Mouse (Mus musculus): ENCODE measurements around the gene Gm10803. TPM values are rescaled to one million over a fixed set of nuclear protein-coding genes. Genes with fewer than 3 reads are reported as not detected.
"Not testable (repeated sequence)": the region's sequence is repeated elsewhere in the genome, so short reads cannot be mapped to it uniquely, and the experiment has no call there.

Gm10803 gene
- total RNA-seq (2021), result not detected
- long read RNA-seq, experiment 1, result 0 reads
- long read RNA-seq, experiment 2, result 0 reads

DNA sequence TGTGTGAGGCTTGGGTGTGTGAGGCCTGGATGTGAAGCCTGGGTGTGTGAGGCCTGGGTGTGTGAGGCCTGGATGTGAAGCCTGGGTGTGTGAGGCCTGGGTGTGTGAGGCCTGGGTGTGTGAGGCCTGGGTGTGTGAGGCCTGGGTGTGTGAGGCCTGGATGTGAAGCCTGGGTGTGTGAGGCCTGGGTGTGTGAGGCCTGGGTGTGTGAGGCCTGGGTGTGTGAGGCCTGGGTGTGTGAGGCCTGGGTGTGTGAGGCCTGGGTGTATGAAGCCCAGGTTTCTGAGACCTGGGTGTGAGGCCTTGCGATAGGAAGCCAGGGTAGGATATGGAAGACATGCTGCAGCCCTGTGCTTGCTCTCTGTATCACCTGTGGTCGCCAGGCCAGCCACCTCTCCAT, at the start of gene Gm10803:
Gm10803 (plus strand) TSS at position 301 of the 400 bp plus-strand sequence.
- DNase-seq, result not testable (repeated sequence)

DNA sequence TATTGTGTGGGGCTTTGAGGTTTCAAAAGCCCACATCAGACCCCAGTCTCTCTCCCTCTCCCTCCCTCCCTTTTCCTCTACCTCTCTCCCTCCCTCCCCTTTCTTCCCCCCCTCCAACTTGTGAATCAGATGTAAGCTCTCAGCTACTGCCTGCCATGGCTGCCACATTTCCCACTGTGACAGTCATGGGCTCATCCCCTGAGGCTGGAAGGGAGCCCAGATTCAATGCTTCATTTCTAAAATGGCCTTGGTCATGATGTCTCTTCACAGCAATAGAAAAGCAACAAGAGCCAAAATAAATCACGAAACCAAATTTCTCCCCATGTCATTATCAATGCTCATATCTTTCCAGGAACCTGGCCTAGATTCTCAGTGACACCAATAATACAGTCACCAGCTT, 49.5 kb upstream of the Gm10803 start:
- DNase-seq, result no peak
- intact Hi-C loops (cut with DNase I; ENCODE audit: low total_unique reads), result no loop called here

More for the DNA sequence above, at the start of gene Gm10803:
- intact Hi-C loops (cut with DNase I; ENCODE audit: low total_unique reads), result not testable (repeated sequence)

DNA sequence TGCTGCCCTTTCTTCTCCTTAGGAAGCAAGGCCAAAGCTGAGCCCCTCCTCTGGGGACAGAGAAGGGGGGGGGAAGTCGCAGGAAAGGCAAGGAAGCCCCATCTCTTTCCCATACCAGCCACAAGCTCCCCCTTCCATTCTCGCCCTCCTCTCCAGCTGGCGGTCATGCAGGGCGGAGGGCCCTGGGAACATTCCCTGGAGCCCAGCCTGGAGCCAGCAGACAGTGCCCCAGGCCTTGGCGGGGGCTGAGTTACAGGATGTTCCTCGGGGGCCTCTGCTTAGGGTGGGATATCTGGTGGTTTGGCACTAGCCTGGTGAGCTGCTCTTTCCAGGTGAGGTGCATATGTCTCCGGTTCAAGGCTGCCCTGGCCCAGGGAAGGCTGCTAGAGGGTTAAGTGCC, 48.2 kb upstream of the Gm10803 start:
- intact Hi-C loops (cut with DNase I; ENCODE audit: low total_unique reads), result no loop called here
- DNase-seq, result no peak

GRCm38 (mm10) chr2:93515246-93515645, 45.1 kb upstream of the Gm10803 start:
- intact Hi-C loops (cut with DNase I; ENCODE audit: low total_unique reads), result no loop called here
- DNase-seq, result no peak

DNA sequence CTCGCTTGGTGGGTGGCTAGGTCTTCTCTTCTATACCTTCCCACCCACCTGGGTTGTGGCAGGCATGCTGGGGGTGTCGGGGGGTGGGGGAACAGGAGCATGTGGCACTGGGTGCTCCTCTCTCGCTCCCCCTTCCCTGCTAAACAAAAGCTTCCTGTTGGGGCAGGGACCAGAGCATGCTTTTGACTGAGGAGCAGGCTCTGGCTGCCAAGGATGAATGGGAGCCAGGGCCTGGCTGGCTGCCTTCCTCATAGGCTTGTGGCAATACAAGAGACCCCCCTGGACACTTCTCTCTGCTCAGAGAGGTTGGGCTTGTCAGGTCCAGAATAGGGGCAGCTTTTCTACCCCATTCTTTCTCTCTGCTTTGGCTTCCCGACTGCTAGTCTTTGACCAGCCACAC, 39.3 kb upstream of the Gm10803 start:
- intact Hi-C loops (cut with DNase I; ENCODE audit: low total_unique reads), result no loop called here

GRCm38 (mm10) chr2:93521571-93521970, 38.8 kb upstream of the Gm10803 start:
- intact Hi-C loops (cut with DNase I; ENCODE audit: low total_unique reads), result no loop called here
- DNase-seq, result no peak

More for the DNA sequence above, 39.3 kb upstream of the Gm10803 start:
- DNase-seq, result peak; percentile 28

DNA sequence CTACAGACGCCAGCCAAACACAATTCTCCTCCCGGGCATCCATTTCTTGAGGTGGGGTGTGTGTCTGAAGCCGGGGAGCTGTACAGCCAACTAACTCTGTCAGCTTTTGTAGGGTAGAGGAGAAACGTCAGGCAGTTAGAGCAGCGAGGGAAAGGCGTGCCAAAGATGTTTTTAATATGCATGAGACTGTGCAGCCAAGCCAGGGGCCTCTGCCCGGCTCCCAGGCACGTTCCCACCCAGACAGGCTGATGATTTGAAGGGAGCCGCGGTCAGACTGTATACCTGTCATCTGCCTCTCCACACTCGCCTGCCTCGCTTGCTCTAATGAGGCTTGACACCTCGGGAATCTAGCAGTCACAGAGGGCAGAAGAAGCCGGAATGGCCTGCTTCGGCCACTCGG, 38.4 kb upstream of the Gm10803 start:
- intact Hi-C loops (cut with DNase I; ENCODE audit: low total_unique reads), result no loop called here

GRCm38 (mm10) chr2:93525033-93525762, 35.2 kb upstream of the Gm10803 start:
- intact Hi-C loops (cut with DNase I; ENCODE audit: low total_unique reads), result no loop called here
- DNase-seq, result no peak

More for the DNA sequence above, 38.4 kb upstream of the Gm10803 start:
- DNase-seq, result no peak

GRCm38 (mm10) chr2:93529602-93530001, 30.8 kb upstream of the Gm10803 start:
- no peak for DNase-seq
- intact Hi-C loops (cut with DNase I; ENCODE audit: low total_unique reads), result no loop called here

DNA sequence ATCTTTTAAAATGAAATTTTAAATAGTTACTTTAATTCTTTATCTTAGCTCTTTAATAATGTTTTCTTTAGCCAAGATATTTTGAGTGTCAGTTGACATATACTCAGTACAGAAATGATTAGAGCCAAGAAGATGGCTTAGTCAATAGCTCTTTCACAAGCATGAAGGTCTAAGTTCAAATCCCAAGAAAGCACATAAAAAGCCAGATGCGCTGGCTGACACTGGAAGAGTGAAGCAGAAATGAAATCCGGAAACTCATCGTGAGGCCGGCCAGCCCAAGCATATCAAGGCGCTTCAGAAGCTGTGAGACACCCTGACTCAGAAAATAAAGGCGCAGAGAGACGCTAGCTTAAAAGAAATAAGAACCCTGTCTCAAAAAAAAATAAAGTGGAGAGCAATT, 26.5 kb upstream of the Gm10803 start:
- intact Hi-C loops (cut with DNase I; ENCODE audit: low total_unique reads), result no loop called here
- no peak for DNase-seq

- DNase-seq, result no peak
- intact Hi-C loops (cut with DNase I; ENCODE audit: low total_unique reads), result no loop called here
These were observed 22.9 kb upstream of the Gm10803 start for GRCm38 (mm10) chr2:93537385-93537967.

DNA sequence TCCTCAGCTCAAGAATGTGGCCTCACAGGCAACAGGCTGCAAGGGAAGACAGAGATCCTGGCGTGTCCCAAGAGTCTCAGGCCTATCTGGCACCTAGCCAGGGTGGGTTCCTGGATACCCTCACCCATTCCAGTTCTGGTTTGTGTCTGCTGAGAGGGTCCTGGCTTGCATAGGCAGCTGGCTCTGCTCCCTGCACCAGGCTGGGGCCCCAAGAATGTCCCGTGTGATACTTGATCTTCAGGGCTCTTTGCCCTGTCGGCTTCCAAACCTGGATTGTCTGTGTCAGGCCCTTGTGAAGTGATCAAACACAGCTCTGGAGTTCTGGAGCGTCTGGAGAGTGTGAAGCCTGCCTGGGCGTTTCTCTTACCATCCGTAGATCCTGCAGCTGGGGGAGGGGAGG, 22.2 kb upstream of the Gm10803 start:
- no peak for DNase-seq
- intact Hi-C loops (cut with DNase I; ENCODE audit: low total_unique reads), result no loop called here

DNA sequence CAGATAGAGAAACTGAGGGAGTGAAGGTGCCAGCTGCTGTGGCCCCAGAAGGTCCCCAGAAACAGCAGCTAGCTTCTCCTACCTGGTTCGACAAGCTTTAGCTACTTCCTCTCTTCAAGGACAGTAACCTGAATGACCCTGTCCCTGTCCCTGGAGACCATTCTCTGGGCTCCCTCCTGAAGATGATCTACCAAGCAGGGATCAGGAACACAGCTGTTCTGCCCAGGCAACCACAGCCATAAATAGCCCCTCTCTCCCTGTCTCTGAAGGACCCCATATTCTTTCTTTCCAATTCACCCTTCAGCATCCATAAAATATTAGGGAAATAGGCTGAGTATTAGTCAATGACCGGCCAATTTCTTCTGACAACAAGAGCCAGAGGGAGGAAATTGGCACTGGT, 18.6 kb upstream of the Gm10803 start:
- intact Hi-C loops (cut with DNase I; ENCODE audit: low total_unique reads), result no loop called here
- no peak for DNase-seq

GRCm38 (mm10) chr2:93552676-93553521, 7.5 kb upstream of the Gm10803 start:
- intact Hi-C loops (cut with DNase I; ENCODE audit: low total_unique reads), result no loop called here

GRCm38 (mm10) chr2:93553905-93554304, 6.5 kb upstream of the Gm10803 start:
- intact Hi-C loops (cut with DNase I; ENCODE audit: low total_unique reads), result no loop called here
- DNase-seq, result no peak

More at GRCm38 (mm10) chr2:93552676-93553521, 7.5 kb upstream of the Gm10803 start:
- DNase-seq, result no peak

DNA sequence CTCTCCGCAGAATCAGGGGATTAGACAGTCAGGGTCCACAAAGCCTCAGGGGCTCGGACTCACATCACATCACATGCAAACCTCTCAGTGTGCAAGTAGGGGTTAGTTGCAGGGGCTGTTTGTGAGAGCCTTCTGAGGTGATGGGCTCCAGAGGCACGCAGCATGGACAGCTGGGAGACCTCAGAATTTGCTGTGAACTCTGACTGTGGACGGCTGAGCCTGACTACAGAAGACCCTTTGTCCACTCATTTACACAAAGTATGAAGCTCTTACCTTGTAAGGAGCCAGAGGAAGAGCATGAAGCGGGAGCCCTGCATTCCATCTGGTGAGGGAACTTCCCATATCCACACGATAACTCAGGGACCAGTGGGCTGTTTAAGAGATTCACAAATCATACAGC, 5.3 kb downstream of the Gm10803 start:
- intact Hi-C loops (cut with DNase I; ENCODE audit: low total_unique reads), result no loop called here
- DNase-seq, result no peak

DNA sequence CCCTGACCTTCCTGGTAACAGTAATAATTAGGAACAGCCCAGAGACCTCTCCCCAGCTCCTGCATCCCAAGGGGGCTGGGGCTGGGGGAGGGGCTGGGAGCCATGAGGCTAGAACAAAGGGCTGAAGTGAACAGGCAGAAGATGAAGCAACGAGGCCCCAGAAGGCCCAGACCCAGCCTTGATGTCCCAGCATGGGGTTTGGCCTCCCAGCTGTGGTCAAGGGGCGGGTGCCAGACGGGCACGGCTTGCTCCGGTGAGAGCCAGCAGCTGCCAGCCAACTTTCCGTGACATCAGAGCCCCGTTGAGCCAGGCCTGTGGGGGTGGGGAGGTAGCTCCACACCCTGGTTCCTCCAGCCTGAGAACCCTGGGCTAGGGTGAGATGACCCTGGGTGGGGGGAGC, 7.3 kb downstream of the Gm10803 start:
- DNase-seq, result peak; percentile 82
- intact Hi-C loops (cut with DNase I; ENCODE audit: low total_unique reads), result no loop called here

- intact Hi-C loops (cut with DNase I; ENCODE audit: low total_unique reads), result no loop called here
- DNase-seq, result peak; percentile 19
These were observed 12.2 kb downstream of the Gm10803 start for GRCm38 (mm10) chr2:93572565-93572964.

GRCm38 (mm10) chr2:93581271-93581670, 20.9 kb downstream of the Gm10803 start:
- intact Hi-C loops (cut with DNase I; ENCODE audit: low total_unique reads), result no loop called here
- no peak for DNase-seq

DNA sequence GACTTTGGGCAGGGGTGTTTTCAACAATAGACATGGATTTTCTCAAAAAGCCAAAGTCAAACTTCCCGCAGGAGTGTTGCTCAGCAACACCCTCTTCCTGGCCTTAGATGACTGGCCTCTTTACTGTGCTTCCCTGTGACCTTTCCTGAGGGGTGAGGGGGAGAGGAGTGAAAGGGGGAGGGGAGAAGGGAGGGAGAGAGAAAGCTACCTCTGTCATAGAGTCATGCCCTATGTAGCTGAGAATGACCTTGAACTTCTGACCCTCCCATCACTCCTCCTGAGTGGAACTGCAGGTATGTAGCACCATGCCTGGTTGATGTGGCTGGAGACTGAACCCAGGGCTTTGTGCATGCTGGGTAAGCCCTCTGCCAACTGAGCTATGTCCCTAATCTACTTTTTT, 25.5 kb downstream of the Gm10803 start:
- no peak for DNase-seq
- intact Hi-C loops (cut with DNase I; ENCODE audit: low total_unique reads), result no loop called here
